Mouse (Mus musculus) gastrocnemius, postnatal 25 days (tissue): ENCODE results near the gene Morn5. TPM values are rescaled to one million over a fixed set of nuclear protein-coding genes. Genes with fewer than 3 reads are reported as not detected.

Source experiments
- DNase-seq: peaks from one replicate; pipeline ENCODE4 v3.0.0; 2022
- long read RNA-seq, 2 experiments: library from polyadenylated mRNA; stranded (forward); transcript quantifications; one replicate each; pipeline ENCODE4 v2.0.0; 2021
- total RNA-seq, 2 experiments: library from RNA; stranded (reverse); gene quantifications; 1 replicate in 1 of 2; 2 replicates in 1 of 2; pipeline ENCODE4 v1.2.3; 2021

The Morn5 gene
- not detected for total RNA-seq
- long read RNA-seq, experiment 1: 0 reads
- long read RNA-seq, experiment 2: 0 reads

GRCm38 (mm10) chr2:36048748-36049566 lies at the start of gene Morn5, which contains the start of gene Ndufa8:
Gene Morn5 (plus strand): TSS chr2:36049458.
Gene Ndufa8 (minus strand): TSS chr2:36049406.
- DNase-seq: peak; percentile 97

- no peak for DNase-seq
Measured at GRCm38 (mm10) chr2:36000390-36000789, 48.9 kb upstream of the Morn5 start.

DNA sequence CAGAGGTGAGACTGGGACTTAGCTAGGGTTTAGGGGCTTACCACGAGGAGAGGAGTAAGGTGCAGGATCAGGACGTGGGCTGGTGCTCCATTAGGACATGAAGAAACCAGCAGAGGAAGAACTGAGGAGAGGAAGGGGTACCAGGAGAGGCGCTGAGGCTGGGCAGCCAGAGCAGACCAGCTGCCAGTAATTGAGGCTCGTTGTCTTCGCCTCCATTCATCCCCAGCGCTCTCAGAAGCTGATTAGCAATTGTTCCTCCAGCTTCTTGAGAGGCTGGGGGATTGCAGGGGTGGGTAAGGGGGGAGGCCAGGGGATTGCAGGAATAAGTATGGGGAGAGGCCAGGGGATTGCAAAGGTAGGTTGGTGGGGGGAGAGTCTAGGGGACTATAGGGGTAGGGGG lies 47.1 kb upstream of the Morn5 start:
- DNase-seq: no peak

GRCm38 (mm10) chr2:36008071-36008470 lies 41.2 kb upstream of the Morn5 start:
- DNase-seq: no peak

DNA sequence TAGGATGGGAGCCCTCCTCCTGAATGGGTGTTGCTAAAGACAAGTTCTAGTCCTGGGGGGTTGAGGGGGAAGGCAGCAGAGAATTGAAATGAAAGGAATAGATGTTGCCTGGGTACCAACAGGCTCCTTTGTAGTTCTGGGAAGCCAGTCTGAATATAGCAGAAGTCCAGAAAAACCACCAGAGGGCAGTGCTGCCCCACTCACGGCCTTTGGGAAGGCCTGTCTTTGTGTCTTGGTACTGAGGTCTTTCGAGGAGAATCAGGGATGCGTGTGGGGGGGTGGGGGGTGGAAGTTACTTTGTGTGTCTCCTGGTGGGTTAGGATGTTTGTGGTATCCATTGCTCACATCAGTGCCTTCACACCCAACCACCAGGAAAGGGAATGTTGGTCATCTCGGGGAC lies 39.9 kb upstream of the Morn5 start:
- peak; percentile 52 for DNase-seq

DNA sequence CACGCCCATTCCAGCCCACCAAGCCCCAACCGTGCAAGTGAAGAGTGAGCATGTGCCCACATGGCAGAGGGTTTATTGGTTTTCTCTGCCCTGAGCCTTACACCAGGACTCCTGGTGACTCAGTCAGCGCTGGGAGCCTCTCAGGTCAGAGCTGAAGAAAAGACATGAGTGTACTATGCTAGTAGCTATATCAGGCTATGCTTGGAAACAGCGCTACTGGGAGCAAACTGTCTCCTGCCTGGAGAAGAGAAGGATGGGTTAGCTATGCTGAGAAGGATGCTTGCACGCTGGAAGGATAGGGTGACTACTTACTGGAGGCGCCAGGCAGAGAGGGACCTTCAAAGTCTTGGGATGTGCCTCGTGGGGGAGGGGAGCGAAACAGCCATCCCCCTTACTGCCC lies 38.7 kb upstream of the Morn5 start:
- DNase-seq: no peak

GRCm38 (mm10) chr2:36011331-36011825 lies 37.9 kb upstream of the Morn5 start:
- no peak for DNase-seq

- DNase-seq: no peak
Measured at GRCm38 (mm10) chr2:36013010-36013409, 36.2 kb upstream of the Morn5 start.

DNA sequence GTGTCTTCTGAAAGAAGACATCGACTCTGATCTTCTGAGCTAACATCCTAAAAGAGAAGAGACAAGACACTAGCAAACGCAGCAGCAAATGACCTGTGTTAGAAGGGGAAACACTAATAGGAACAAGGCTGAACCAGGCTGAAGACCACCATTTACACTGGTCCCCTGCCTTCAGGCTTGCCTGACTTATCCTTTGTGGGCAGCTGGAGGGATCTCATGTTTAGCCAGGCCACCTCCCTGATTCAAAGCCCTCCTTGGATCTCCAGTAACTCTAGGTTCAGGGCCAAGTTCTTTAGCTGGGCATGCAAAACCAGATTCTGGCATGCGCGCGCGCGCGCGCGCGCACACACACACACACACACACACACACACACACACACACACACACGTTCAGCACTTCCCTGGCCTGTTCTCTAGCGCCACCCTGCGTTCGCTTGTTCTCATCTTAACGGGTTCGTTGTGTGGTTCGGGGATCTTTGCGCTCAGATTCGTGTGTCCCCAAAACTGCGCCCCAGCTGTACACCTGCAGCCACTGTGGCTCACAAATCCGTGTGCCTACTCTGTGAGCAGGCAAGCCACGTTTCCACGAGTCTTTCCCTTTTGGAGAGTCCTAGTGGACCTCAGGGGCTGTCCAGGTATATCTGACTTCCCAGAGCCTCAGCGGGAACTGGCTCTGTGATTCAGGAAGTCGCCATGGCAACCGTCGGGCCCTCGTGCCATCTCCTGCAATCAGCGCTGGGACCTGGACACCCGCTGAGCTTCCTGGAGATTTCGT lies 27.7 kb upstream of the Morn5 start:
- DNase-seq: peak; percentile 33

DNA sequence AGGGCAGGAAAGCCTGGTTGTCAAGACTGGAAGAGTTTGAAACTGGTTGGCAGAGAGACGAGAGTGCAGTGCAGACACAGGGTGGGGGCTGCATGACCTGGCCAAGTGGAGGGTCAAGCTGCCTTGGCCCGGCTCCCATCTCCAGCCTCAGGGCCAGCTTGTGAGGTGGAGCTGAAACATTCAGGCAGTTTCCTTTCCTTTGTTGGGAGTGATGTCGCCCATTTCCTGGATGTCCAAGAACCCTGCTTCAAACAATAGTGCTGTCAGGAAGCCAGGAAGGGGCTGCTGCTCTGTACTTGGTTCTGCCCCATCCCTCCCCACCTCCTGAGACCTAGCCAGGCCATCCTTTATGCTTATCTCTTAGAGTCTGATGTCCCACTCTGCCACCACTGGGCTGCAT lies 26.0 kb upstream of the Morn5 start:
- DNase-seq: peak; percentile 53

DNA sequence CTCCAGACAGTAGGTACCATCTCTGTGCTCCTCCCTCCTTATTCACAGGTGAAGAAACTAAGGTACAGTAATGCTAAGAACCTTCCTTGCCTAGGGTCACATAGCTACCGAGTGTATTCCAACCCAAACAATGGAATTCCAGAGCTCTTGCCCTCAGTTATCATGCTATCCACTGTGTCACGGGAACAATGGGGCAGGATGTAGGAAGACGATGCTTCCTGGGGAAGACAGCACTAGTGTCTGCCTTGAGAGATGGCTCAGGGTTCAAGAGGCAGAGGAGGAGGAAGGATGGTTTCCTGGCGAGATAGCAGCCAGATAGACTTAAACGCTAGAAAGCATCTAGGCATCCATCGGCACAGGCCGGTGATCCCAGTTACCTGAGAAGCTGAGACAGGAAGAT lies 16.4 kb upstream of the Morn5 start:
- no peak for DNase-seq

GRCm38 (mm10) chr2:36033966-36034365 lies 15.3 kb upstream of the Morn5 start:
- DNase-seq: no peak

GRCm38 (mm10) chr2:36034898-36035297 lies 14.4 kb upstream of the Morn5 start:
- no peak for DNase-seq

DNA sequence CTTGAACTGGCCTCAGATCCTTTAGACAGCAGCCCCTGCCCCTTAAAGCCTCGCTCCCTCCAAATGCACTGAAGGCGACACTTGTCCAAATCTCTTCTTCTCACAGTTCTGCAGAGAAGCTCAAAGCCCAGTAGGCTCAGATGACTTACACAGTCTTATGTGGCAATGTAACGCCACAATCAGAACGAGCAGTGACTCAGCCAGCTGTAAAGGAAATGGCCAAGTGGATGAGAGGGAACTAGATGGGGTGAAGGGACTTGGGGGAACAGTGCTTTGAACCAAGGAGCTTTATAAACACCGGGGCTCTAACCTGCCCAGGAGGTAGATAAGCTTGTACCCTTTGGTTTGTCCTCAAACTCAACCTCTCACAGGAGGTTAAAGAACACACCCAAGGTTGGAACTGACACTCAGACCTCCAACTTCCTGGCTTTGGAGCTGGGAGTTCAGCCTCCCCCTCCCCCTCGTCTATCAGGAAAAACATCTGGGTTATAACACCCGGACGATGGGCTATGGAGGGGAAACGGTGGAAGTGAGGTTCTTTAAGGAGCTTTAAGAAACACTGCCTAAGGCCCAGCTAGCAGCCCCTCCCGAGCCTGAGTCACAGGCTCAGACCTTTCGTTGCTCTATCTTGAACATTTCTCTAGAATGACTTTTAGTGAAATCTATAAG lies 13.7 kb upstream of the Morn5 start:
- DNase-seq: no peak

DNA sequence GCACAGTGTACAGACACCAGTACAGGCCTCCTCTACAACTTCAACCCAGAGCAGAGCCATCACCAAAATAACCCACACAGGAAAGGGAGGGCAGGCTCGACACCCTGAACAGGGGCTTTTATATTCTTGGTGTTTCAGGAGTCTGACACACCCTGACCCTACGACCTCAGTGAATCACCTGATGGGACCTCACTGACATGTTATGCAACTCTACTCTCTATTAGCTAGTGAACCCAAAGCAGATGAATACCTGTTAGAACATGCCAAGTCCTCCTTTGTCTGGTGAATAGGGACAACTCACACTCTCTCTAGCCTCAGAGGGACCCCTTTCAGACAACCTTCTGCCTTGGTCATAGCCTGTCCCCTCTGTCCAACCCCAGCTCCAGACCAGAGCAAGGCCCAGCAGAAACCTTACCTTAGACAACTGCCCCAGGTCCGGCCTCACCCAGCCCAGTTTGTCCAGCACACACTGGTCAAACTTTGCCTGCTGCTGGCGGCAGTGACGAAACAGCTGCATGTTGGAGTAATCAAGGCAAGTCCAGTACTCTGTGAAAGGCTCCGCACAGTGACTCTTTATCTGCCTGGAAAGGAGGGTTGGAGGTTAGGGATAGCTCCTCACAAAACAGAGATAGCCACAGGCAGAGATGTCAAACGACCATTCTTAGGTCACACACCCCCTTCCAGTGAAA lies 9.8 kb upstream of the Morn5 start:
- DNase-seq: no peak

DNA sequence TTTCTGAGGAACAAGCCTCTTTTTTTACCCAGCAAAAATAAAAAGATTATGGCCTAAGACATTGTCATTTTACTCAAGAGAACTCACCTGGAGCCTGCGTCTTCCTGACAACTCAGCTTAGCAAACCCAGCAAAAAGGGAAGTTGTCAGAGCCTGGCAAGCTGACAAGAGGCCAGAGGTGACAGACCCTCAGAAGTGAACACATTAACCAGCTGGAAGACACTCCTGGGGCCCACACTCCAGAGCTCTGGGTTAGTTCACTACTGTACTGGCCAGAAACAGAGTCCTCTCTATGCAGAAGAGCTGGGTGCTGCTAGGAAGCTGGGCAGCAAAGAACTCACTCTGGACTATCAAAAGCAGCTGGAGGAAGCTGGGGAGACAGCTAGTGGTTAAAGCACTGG lies 8.4 kb upstream of the Morn5 start:
- DNase-seq: no peak

GRCm38 (mm10) chr2:36048164-36048563 lies 1.1 kb upstream of the Morn5 start:
- DNase-seq: no peak

DNA sequence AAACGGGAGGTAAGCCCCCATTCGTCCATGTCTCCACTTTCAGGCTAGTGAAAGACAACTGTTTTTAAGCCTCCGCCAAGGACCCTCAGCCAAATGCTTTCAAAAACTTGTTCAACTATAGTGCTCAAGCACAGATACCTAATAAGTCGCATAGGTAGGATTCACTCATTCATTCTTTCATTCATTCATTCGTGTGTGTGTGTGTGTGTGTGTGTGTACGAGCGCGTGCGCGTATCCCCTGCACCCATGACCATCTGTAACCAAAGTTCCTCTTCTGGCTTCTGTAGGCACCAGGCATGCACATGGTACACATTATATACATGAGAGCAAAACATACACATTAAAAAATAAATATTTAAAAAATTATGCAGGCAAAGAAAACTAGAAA lies 303 bp downstream of the Morn5 start:
- DNase-seq: no peak

DNA sequence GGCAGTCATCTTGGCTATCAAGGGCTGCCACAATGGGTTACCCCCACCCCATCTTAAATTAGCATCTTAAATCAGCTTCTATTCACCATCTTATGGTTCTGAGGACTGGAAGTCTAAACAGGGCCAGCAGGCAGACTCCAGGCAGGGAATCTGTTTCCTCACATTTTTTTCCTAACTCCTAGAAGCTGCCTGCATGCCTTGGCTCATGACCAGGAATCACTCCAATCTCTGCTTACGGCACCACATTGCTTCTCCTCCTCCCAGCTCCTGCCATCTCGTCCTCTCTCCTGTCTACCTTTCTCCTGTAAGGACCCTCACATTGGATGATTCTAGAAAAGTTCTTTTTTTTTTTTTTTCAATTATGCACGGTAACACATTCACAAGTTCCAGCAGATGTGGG lies 4.0 kb downstream of the Morn5 start:
- no peak for DNase-seq

DNA sequence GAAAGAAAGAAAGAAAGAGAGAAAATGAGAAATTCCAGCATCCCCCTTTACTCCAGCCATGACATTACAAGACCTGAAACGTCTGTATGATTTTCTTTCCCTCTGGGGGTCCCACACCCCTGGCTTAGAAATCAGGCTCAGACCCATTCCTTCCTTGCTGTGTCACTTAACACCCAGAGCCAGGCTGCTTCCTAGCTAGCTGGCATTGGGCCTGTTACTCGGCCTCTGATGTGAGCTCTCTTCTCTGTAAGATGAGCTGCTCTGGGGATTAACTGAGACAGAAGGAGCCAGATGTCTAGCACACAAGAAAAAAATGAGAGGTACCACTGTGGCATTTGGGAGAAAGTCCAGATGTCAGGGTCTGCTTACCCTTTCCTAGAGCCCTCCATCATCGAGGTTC lies 7.0 kb downstream of the Morn5 start:
- peak; percentile 21 for DNase-seq

GRCm38 (mm10) chr2:36061409-36061808 lies 12.2 kb downstream of the Morn5 start:
- DNase-seq: no peak

DNA sequence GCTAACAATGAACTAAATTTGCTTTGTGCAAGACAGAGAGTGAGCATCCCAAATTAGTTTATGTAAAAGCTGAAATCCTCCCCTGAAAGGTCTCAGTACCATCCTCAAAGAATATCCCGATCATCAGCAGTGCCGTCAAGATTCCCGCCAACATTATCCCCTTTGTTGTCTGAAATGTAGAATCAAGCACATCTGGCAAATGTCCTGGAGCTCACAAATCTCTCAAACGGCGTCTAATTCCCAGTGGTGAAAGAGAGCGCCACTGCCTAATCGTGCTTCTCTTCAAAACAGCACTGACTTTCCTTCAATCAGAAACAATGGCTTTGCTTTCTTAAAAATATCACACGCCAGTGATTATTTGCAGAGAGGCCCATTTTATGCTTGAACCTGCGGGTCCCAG lies 17.9 kb downstream of the Morn5 start:
- no peak for DNase-seq
